Mouse (Mus musculus) ES-E14 (cell line): Measurements from ENCODE around the gene Wdr78. TPM values are rescaled to one million over a fixed set of nuclear protein-coding genes. Genes with fewer than 3 reads are reported as not detected.

ENCODE experiments used
- DNase-seq: peaks from one replicate; pipeline ENCODE4 v3.0.0-alpha.2; 2013; ENCODE audit warnings: low read depth, low spot score
- H3K27ac ChIP-seq: 2 replicates; pipeline ENCODE4 v1.5.1; 2012; ENCODE audit warnings: low read depth, mild to moderate bottlenecking, low read length, moderate library complexity, mixed read lengths; ENCODE audit not compliant: poor library complexity, insufficient read depth, severe bottlenecking
- H3K36me3 ChIP-seq: 2 replicates; pipeline ENCODE4 v1.6.1; 2012; ENCODE audit warnings: mild to moderate bottlenecking, low read length, moderate library complexity, mixed read lengths; ENCODE audit not compliant: control insufficient read depth, poor library complexity, insufficient read depth, severe bottlenecking
- H3K4me1 ChIP-seq, 2 experiments: fragments of 150-350 bp in 1 of 2; sonication (generic) in 1 of 2; 2 replicates each; pipeline ENCODE4 v1.6.1; 2012; ENCODE audit warnings: low read length in 2 of 2, mild to moderate bottlenecking in 1 of 2, mixed read lengths in 1 of 2; ENCODE audit not compliant: control insufficient read depth in 2 of 2, insufficient read depth in 2 of 2, poor library complexity in 1 of 2
- H3K4me3 ChIP-seq, 2 experiments: fragments of 150-350 bp in 1 of 2; sonication (generic) in 1 of 2; 2 replicates each; pipeline ENCODE4 v1.5.1; 2012; ENCODE audit warnings: low read length in 2 of 2, low read depth in 1 of 2, mild to moderate bottlenecking in 1 of 2, mixed read lengths in 1 of 2; ENCODE audit not compliant: insufficient read depth in 1 of 2, poor library complexity in 1 of 2, severe bottlenecking in 1 of 2
- H3K9ac ChIP-seq: 2 replicates; pipeline ENCODE4 v1.6.1; 2012; ENCODE audit warnings: low read depth, mild to moderate bottlenecking, low read length, mixed read lengths; ENCODE audit not compliant: poor library complexity, insufficient read depth, severe bottlenecking
- H3K9me3 ChIP-seq: fragments of 150-350 bp; sonication (generic); 2 replicates; pipeline ENCODE4 v1.6.1; 2012; ENCODE audit warnings: low read depth, mild to moderate bottlenecking, low read length; ENCODE audit not compliant: control insufficient read depth, insufficient read depth
- CHD2 ChIP-seq: IDR thresholded peaks from 2 replicates; pipeline ENCODE4 v1.6.1; 2014; ENCODE audit warnings: mild to moderate bottlenecking, low read depth, low read length, inconsistent platforms
- HCFC1 ChIP-seq: IDR thresholded peaks from 2 replicates; pipeline ENCODE4 v1.6.1; 2012; ENCODE audit warnings: low read length, inconsistent platforms, borderline replicate concordance; ENCODE audit not compliant: insufficient read depth
- MAFK ChIP-seq: IDR thresholded peaks from 2 replicates; pipeline ENCODE4 v1.6.1; 2014; ENCODE audit warnings: mild to moderate bottlenecking, low read depth, low read length, inconsistent platforms; ENCODE audit not compliant: insufficient read depth
- ZC3H11A ChIP-seq: IDR thresholded peaks from 2 replicates; pipeline ENCODE4 v1.6.1; 2012; ENCODE audit warnings: low read depth, mild to moderate bottlenecking, inconsistent platforms, low read length, borderline replicate concordance
- ZNF384 ChIP-seq: IDR thresholded peaks from 2 replicates; pipeline ENCODE4 v1.6.1; 2012; ENCODE audit warnings: low read depth, low read length, inconsistent platforms
- in situ Hi-C, 2 experiments: fragments of 600-800 bp; cut with MboI; formaldehyde crosslinking; loops; one replicate each; pipeline ENCODE4 v1.15.1; 2025; ENCODE audit warnings: low sequenced_read_pairs in 2 of 2, inconsistent platforms in 1 of 2; ENCODE audit not compliant: unreplicated experiment in 2 of 2
- total RNA-seq: library from RNA; depleted of rRNA; stranded (reverse); fragments of 300-350 nt; gene quantifications from 2 replicates; pipeline ENCODE4 v1.2.3, GENCODE M21; 2012; rRNA removed

The Wdr78 gene
- total RNA-seq, 1 experiment: 0.76 TPM

- H3K4me1 ChIP-seq: no peaks in the 10 kb centered on the region
- no peak overlapping the region for H3K9ac ChIP-seq
- TF ChIP-seq ZC3H11A (no peak), ZNF384 (no peak), HCFC1 (no peak), MAFK (no peak), CHD2 (no peak)
- no peaks in the 10 kb centered on the region for H3K36me3 ChIP-seq
- no peak overlapping the region for H3K27ac ChIP-seq
- in situ Hi-C loops: no loop called here
- no peak for DNase-seq
- H3K9me3 ChIP-seq: no peaks in the 10 kb centered on the region
- H3K4me3 ChIP-seq: no peak overlapping the region
Observed at GRCm38 (mm10) chr4:102988526-102988925, 125.8 kb downstream of the Wdr78 start.

Other genes with a start within 250 kb of the Wdr78 start
- gene Tctex1d1, start 135.9 kb downstream of the Wdr78 start, total RNA-seq: not detected in 2 replicates
- gene Insl5, start 87.7 kb downstream of the Wdr78 start, total RNA-seq: not detected in 2 replicates
- gene Mier1, start 165 bp downstream of the Wdr78 start, total RNA-seq: 37.9 and 52.6 TPM in 2 replicates
- 13.0 TPM in 2 replicates for gene Slc35d1, start 100.6 kb upstream of the Wdr78 start, total RNA-seq
- gene 4921539E11Rik, start 176.3 kb upstream of the Wdr78 start, total RNA-seq: not detected in 2 replicates
- 17.4 and 21.4 TPM in 2 replicates for gene Oma1, start 199.3 kb upstream of the Wdr78 start, total RNA-seq